Mouse (Mus musculus) embryonic stem cell, embryonic (primary cell): ENCODE results near the gene Gimap5.

Experiments
- CTCF ChIA-PET, 4 experiments: fragments of 300-600 bp in 2 of 4; fragments of 350-600 bp in 2 of 4; sonication (Branson Sonifier 250); formaldehyde crosslinking; loops; one replicate each; lab custom pipeline; 2022; ENCODE audit warnings: inconsistent platforms in 2 of 4; lab: Charles Lee
- POLR2A ChIA-PET, 4 experiments: fragments of 300-600 bp in 2 of 4; fragments of 350-600 bp in 2 of 4; sonication (Branson Sonifier 250); formaldehyde crosslinking; loops; one replicate each; lab custom pipeline; 2022; ENCODE audit warnings: antibody characterized with exemption in 4 of 4, inconsistent platforms in 1 of 4; lab: Charles Lee

The Gimap5 gene

GRCm38 (mm10) chr6:48768933-48769332, 22.9 kb downstream of the Gimap5 start:
- POLR2A ChIA-PET, result interaction anchor here in 2 of 4 experiments (0.8 to 1.0 kb wide), 2 partner anchors 26 to 129 kb away, joined by 3 read pairs; no protein-coding TSS in a partner anchor
- CTCF ChIA-PET, result interaction anchor here in 2 of 4 experiments (0.9 to 1.0 kb wide), 2 partner anchors 122 to 123 kb away, joined by 3 to 6 read pairs; partner anchors contain the start of gene Gimap8 (in 1 of the 2)

- ChIA-PET CTCF (interaction anchor here (0.6 to 3.6 kb wide), 14 partner anchors 19 to 438 kb away, joined by 3 to 50 read pairs (median 4); partner anchors contain the start of genes Gimap8 (in 2 of the 4) and Gimap5 (in 1 of the 4)), POLR2A (interaction anchor here in 2 of 4 experiments (0.6 to 1.2 kb wide), 8 partner anchors 14 to 575 kb away, joined by 3 to 5 read pairs (median 4); partner anchors contain the start of gene Gimap8 (in 1 of the 2))
Measured at GRCm38 (mm10) chr6:48770696-48771095, 24.7 kb downstream of the Gimap5 start, which contains the start of gene Gimap3. Gene Gimap3, minus strand, starts transcription at chr6:48770851.

DNA sequence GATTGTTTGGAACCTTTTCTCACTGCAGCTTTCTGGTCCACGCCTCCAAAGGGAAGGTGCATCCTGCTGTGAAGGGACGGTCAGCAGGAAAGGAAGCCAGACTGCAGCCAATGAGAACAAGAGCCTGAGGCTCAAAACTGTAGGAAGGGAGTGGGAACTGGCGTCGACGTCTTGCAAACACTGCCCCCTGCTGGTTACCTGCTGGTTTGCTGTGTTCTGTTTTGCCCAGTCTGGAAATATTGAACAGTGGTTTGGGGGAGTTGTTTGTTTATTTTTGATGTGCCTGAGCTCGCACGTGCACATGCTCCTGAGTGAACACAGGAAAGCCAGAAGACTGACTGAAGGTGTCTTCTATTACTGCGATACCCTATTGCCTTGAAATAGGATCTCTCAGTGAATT, 26.0 kb downstream of the Gimap5 start:
- ChIA-PET CTCF (interaction anchor here (0.5 to 3.6 kb wide), 18 partner anchors 13 to 730 kb away, joined by 3 to 50 read pairs (median 4); partner anchors contain the start of genes Gimap8 (in 3 of the 4) and Gimap5 (in 1 of the 4)), POLR2A (interaction anchor here in 2 of 4 experiments (0.7 to 1.0 kb wide), 2 partner anchors 87 to 217 kb away, joined by 3 to 8 read pairs; partner anchors contain the start of gene Lrrc61 (in 1 of the 2))

DNA sequence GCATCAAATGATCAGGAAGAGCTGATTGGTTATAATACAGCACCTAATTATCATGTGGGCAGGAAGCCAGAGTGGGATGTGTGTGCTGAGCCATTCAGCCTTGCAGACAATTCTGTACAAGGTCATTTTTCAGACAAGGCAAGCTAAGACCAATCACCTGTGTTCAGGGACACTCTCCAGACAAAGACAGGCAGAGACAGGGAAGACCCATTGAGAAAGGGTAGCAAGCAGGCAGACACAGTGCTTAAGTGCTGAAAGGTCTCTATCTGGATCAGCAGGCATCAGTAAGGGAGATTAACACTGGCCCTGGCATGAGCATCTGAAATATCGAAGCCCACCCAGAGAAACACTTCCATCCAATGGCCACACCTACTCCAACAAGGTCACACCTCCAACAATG, 38.4 kb downstream of the Gimap5 start:
- POLR2A ChIA-PET, result interaction anchor here in 1 of 4 experiments (1.0 kb wide), 1 partner anchor 14 kb away, joined by 3 read pairs; the partner anchor contains the start of gene Gimap3
- CTCF ChIA-PET, result interaction anchor here in 2 of 4 experiments (0.6 to 1.0 kb wide), 2 partner anchors 12 to 417 kb away, joined by 3 to 5 read pairs; no protein-coding TSS in a partner anchor

DNA sequence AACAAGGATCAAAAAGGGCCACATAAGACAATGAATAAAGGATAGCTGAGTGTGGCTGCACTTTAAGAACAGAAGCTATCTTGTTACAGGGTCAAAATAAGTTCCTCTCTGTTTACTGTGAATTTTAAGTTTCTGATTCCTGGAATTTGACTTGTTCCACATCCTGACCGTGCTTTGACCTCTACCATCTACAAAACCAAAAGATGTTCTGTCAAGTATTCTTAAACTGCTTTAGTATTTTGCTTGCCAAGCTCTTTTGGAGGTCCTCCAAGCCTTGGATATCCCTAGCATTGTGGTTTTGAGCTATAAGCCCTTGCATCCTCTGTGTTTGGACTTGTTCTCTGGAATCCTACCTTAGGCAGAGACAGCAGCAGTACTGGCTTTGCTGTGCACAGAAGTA, 39.2 kb downstream of the Gimap5 start:
- ChIA-PET CTCF (interaction anchor here in 1 of 4 experiments (1.0 kb wide), 1 partner anchor 13 kb away, joined by 3 read pairs; no protein-coding TSS in a partner anchor), POLR2A (interaction anchor here in 1 of 4 experiments (1.0 kb wide), 1 partner anchor 14 kb away, joined by 3 read pairs; the partner anchor contains the start of gene Gimap3)

GRCm38 (mm10) chr6:48785601-48786000, 39.6 kb downstream of the Gimap5 start:
- ChIA-PET POLR2A (no interaction called here), CTCF (no interaction called here)

GRCm38 (mm10) chr6:48787867-48788266, 41.9 kb downstream of the Gimap5 start:
- ChIA-PET CTCF (interaction anchor here in 1 of 4 experiments (1.7 kb wide), 1 partner anchor 16 kb away, joined by 6 read pairs; no protein-coding TSS in a partner anchor), POLR2A (no interaction called here)

GRCm38 (mm10) chr6:48801897-48802296, 55.9 kb downstream of the Gimap5 start:
- ChIA-PET POLR2A (no interaction called here), CTCF (no interaction called here)

DNA sequence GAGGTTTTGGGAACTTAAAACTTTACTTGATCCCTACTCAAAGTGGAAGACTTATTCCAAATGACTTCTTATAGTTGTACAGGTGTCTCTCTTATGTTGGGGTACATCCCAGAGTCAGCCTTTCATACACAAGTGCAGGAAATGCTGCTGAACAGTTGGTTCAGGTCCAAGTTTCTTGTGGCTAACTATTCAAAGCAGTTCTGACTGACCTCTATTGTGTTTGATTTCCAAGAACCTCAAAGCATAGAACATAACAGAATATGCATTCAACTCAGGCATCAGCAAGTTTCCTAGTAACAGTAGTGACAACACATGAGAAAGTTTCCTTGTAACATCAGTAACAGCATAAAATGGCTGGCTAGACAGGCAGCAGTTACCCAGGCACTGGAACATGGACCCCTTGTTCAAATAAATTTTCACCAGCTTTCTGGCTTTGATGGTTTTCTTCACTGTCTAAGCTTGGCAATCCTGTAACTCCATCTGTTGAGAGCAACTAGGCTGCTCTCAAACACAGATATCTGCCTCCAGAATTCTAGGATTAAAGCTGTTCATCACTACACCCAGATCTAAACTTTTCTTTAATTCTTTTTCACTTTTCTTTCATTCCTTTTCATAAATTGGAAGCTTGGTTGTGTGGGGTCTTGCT, 57.5 kb downstream of the Gimap5 start:
- CTCF ChIA-PET, result interaction anchor here in 1 of 4 experiments (1.2 kb wide), 1 partner anchor 14 kb away, joined by 3 read pairs; no protein-coding TSS in a partner anchor
- POLR2A ChIA-PET, result no interaction called here
